In the genomic region with DNA sequence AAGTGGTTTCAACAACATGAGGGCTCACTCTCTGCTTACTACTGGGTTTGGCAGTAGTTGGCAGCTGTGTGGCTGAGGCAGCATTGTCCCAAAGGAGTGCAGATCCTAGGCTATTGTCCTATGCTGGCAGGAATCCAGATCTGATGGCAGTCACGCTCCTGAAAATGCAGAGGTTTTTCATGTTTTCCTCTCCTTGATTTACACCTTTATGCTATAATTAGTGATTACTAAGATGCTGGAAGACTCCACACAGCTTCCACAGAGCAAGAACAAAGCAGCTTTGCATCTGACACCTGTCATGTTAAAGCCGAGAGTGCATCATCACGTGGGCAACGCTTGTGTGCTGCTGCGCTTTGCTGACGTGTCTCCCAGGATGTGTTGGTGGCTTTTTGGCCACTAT, we compare ENCODE assay signal across 16 mouse cellular contexts.
DNase-seq lines count a peak whose midpoint lies in the region; ATAC-seq and TF ChIP-seq lines count a peak whose summit lies in the region.
"Had no signal": no experiment of that assay in that cellular context is flagged by ENCODE, and none has a peak within 500 bp of the region (broad histone marks: within the 10 kb centered on the region; RNA-seq: fewer than 3 reads in every experiment).

No protein-coding gene starts in this region.

- no peak for TF ChIP-seq CTCF in hindbrain, postnatal 0 days (IDR thresholded peaks at IDR 0.05; ENCODE audit: low read depth)
- TF ChIP-seq CTCF in spleen, adult 2 months (IDR thresholded peaks at IDR 0.05; ENCODE audit: extremely low read depth, insufficient read depth, insufficient read length, insufficient replicate concordance) = no peak

- 46% methylated on average over 6 of the region's 6 CpGs for WGBS in hindbrain, postnatal 0 days
- 68% methylated on average over 6 of the region's 6 CpGs for WGBS in hindbrain, embryonic 12.5 days
- WGBS in spleen, adult 2 months = 73% methylated on average over 6 of the region's 6 CpGs
- WGBS in forebrain, embryonic 14.5 days = 38% methylated on average over 6 of the region's 6 CpGs

- H3K4me1 ChIP-seq in hindbrain, postnatal 0 days (ENCODE audit: insufficient read depth, low read length) = peaks cover 24% of the 10 kb centered on the region
- H3K4me1 ChIP-seq in hindbrain, embryonic 12.5 days = peaks cover 47% of the 10 kb centered on the region
- H3K4me1 ChIP-seq in spleen, adult 2 months (ENCODE audit: control insufficient read depth, insufficient read depth, insufficient read length) = peaks cover 31% of the 10 kb centered on the region; the same call in 1 of the 2 replicates
- H3K4me1 ChIP-seq in forebrain, embryonic 14.5 days (ENCODE audit: control insufficient read depth, insufficient read depth, low read length) = peaks cover 26% of the 10 kb centered on the region

- TF ChIP-seq POLR2A in spleen, adult 2 months (IDR thresholded peaks at IDR 0.05; ENCODE audit: low read depth, low read length) = no peak

- no peaks in the 10 kb centered on the region for H3K27me3 ChIP-seq in hindbrain, postnatal 0 days (ENCODE audit: insufficient read depth, low read length)
- H3K27me3 ChIP-seq in hindbrain, embryonic 12.5 days = no peaks in the 10 kb centered on the region
- no peaks in the 10 kb centered on the region for H3K27me3 ChIP-seq in spleen, adult 2 months (ENCODE audit: control insufficient read depth, insufficient read depth, low read length)
- H3K27me3 ChIP-seq in forebrain, embryonic 14.5 days (replicated peaks; ENCODE audit: control insufficient read depth, insufficient read depth, low read length) = no peaks in the 10 kb centered on the region
- H3K27me3 ChIP-seq: limb, embryonic 13.5 days; midbrain, embryonic 12.5 days had no signal

- no peak overlapping the region for H3K9ac ChIP-seq in hindbrain, postnatal 0 days (replicated peaks; ENCODE audit: low read length)
- no peak overlapping the region for H3K9ac ChIP-seq in hindbrain, embryonic 12.5 days
- no peak overlapping the region for H3K9ac ChIP-seq in forebrain, embryonic 14.5 days (ENCODE audit: low read length)
- H3K9ac ChIP-seq: limb, embryonic 13.5 days; midbrain, embryonic 12.5 days had no signal

- H3K4me2 ChIP-seq in hindbrain, postnatal 0 days (ENCODE audit: low read depth, low read length) = no peak overlapping the region
- no peak overlapping the region for H3K4me2 ChIP-seq in hindbrain, embryonic 12.5 days (replicated peaks)
- no peak overlapping the region for H3K4me2 ChIP-seq in forebrain, embryonic 14.5 days (ENCODE audit: low read length)
- H3K4me2 ChIP-seq: limb, embryonic 13.5 days; midbrain, embryonic 12.5 days had no signal

- no peak for ATAC-seq in hindbrain, postnatal 0 days
- no peak for ATAC-seq in hindbrain, embryonic 12.5 days (ENCODE audit: low FRiP score)
- ATAC-seq in forebrain, embryonic 14.5 days = peak; percentile 56
- ATAC-seq in cerebellum, adult (ENCODE audit: insufficient number of reproducible peaks, low FRiP score, low TSS enrichment) = no peak

- H3K27ac ChIP-seq in hindbrain, postnatal 0 days = no peak overlapping the region
- no peak overlapping the region for H3K27ac ChIP-seq in hindbrain, embryonic 12.5 days
- 0 out of 2 replicates have a peak overlapping the region, but pooled peaks have one; percentile 9 for H3K27ac ChIP-seq in spleen, adult 2 months (ENCODE audit: insufficient read depth, low read length)
- H3K27ac ChIP-seq in forebrain, embryonic 14.5 days (ENCODE audit: low read depth, low read length) = peak overlapping the region; percentile 45; the same call in 1 of the 2 replicates
- H3K27ac ChIP-seq: layer of hippocampus, adult 2 months; limb, embryonic 13.5 days; midbrain, embryonic 12.5 days had no signal

- H3K4me3 ChIP-seq in hindbrain, postnatal 0 days (ENCODE audit: low read length) = no peak overlapping the region
- no peak overlapping the region for H3K4me3 ChIP-seq in hindbrain, embryonic 12.5 days
- no peak overlapping the region for H3K4me3 ChIP-seq in spleen, adult 2 months (ENCODE audit: extremely low read depth, insufficient read depth, insufficient read length)
- H3K4me3 ChIP-seq in forebrain, embryonic 14.5 days (ENCODE audit: low read depth, low read length) = no peak overlapping the region
- H3K4me3 ChIP-seq: layer of hippocampus, adult 2 months; limb, embryonic 13.5 days; midbrain, embryonic 12.5 days had no signal

- H3K36me3 ChIP-seq in hindbrain, postnatal 0 days (ENCODE audit: insufficient read depth, low read length) = no peaks in the 10 kb centered on the region
- H3K36me3 ChIP-seq in hindbrain, embryonic 12.5 days = no peaks in the 10 kb centered on the region
- H3K36me3 ChIP-seq in spleen, adult 2 months (ENCODE audit: control insufficient read depth, insufficient read depth, low read length) = peaks cover 1% of the 10 kb centered on the region; the same call in 1 of the 2 replicates
- H3K36me3 ChIP-seq in forebrain, embryonic 14.5 days (ENCODE audit: control insufficient read depth, insufficient read depth, low read length) = no peaks in the 10 kb centered on the region
- H3K36me3 ChIP-seq: limb, embryonic 13.5 days; midbrain, embryonic 12.5 days had no signal

- H3K9me3 ChIP-seq in hindbrain, postnatal 0 days (ENCODE audit: low read length) = no peaks in the 10 kb centered on the region
- no peaks in the 10 kb centered on the region for H3K9me3 ChIP-seq in hindbrain, embryonic 12.5 days (replicated peaks)
- no peaks in the 10 kb centered on the region for H3K9me3 ChIP-seq in forebrain, embryonic 14.5 days (replicated peaks; ENCODE audit: control insufficient read depth, low read length)
- H3K9me3 ChIP-seq: G1E; limb, embryonic 13.5 days; midbrain, embryonic 12.5 days had no signal

- DNase-seq in hindbrain, postnatal 0 days (ENCODE audit: low spot score) = peak; percentile 40
- DNase-seq in spleen, adult 2 months (ENCODE audit: low read depth in 1 of 2, low spot score in 2 of 2) = no peak
- DNase-seq in spleen, adult 18-20 months = no peak
- peak; percentile 61 for DNase-seq in forebrain, embryonic 14.5 days (ENCODE audit: low spot score)
- peak; percentile 45 for DNase-seq in retina, postnatal 1 day
- no peak for DNase-seq in cerebellum, adult 18-20 months
- DNase-seq: adrenal gland, adult 2 months; cerebellum, adult 9-10 months; gastrocnemius, postnatal 36 days; lung, postnatal 36 days had no signal

Comparison
In these comparisons a context has a peak if more than half of its experiments do, and no peak if none do; other contexts are left out.
1. DNase-seq: peak in hindbrain, postnatal 0 days (single experiment), forebrain, embryonic 14.5 days (single experiment) and retina, postnatal 1 day (single experiment); none in spleen, adult 2 months (0 of 2), spleen, adult 18-20 months (0 of 2) and cerebellum, adult 18-20 months (0 of 2).
2. H3K27ac ChIP-seq: peak in spleen, adult 2 months (single experiment) and forebrain, embryonic 14.5 days (single experiment); none in hindbrain, postnatal 0 days (single experiment) and hindbrain, embryonic 12.5 days (single experiment).